Mouse (Mus musculus): ENCODE measurements around the gene Gm21992.

DNA sequence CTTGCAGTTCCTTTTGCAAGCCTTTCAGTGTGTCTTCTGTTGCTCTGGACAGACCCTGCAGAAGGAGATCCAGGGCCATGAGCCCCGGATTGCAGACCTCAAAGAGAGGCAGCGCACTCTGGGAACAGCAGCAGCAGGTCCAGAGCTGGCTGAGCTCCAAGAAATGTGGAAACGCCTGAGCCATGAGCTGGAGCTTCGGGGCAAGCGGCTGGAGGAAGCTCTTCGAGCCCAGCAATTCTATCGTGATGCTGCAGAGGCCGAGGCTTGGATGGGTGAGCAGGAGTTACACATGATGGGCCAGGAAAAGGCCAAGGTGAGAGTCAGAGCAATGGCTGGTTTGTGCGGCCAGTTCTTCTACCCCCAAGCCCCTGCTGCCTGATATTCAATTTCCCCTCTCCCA lies 66.4 kb downstream of the Gm21992 start:
- TF ChIP-seq POLR2A (IDR thresholded peaks at IDR 0.05; ENCODE audit: insufficient read depth, low read depth, low read length) (no peak), CTCF (IDR thresholded peaks at IDR 0.05; ENCODE audit: insufficient read depth, low read depth, low read length) (no peak)

Measured in olfactory bulb, adult 2 months (tissue).